Comparison of ENCODE assay signal across 14 mouse cellular contexts in the genomic region with DNA sequence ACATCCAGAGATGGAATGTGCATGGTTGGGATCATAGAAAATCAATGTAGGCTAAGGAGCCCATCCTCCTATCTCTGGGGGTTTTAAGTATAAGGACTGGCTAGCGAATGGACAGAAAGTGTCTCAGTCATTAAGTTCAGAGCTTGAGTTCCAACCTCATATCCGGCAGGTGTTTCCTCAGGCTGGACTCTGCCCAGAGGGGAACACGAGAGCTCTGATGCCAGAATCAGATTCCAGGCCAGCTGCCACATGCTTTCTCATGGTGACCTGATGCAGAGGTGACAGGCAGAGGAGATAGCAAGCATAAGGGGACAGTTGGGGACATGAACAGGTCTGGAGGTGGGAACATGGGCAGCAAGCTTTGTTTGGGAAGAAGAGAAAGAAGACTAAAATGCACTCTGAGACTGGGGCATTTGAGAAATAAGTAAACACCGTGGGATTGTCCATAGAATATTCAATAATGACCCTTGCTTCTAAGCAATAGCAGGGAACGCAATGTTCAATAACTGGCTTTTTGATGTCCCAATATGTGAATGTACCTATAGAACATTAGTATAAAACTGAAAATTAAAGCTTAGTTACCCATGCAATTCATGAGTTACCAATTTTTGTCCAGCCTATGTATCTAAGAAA. TPM values are rescaled to one million over a fixed set of nuclear protein-coding genes. Genes with fewer than 3 reads are reported as not detected.
DNase-seq lines count a peak whose midpoint lies in the region; ATAC-seq lines count a peak whose summit lies in the region.
"Had no signal": no experiment of that assay in that cellular context is flagged by ENCODE, and none has a peak within 500 bp of the region (broad histone marks: within the 10 kb centered on the region; RNA-seq: fewer than 3 reads in every experiment).

No protein-coding gene starts in this region.

- no peak for ATAC-seq in heart, embryonic 12.5 days (ENCODE audit: insufficient number of reproducible peaks, low FRiP score)
- ATAC-seq in forebrain, embryonic 16.5 days = no peak
- ATAC-seq: forebrain, embryonic 14.5 days; midbrain, embryonic 15.5 days had no signal

- DNase-seq in heart, adult 18-20 months = peak; percentile 84 to 90
- DNase-seq in gastrocnemius, adult 18-20 months (ENCODE audit: low spot score) = peak; percentile 90
- peak; percentile 74 to 77 for DNase-seq in heart, postnatal 36 days
- DNase-seq in kidney, postnatal 25 days = peak; percentile 69 to 81
- DNase-seq in right cerebral cortex, postnatal 10 days (ENCODE audit: low spot score in 2 of 2) = no peak
- no peak for DNase-seq in embryo, embryonic 9.5 days (ENCODE audit: extremely low spot score)
- DNase-seq: B cell, adult 2 months; cerebellum, adult 2 months had no signal

- intact Hi-C loops in heart, postnatal 36 days (cut with DNase I) = loop anchor here (2.0 kb wide), 2 partner anchors 15 to 43 kb away; no protein-coding TSS in a partner anchor

- no peak overlapping the region for H3K4me2 ChIP-seq in heart, embryonic 12.5 days
- no peak overlapping the region for H3K4me2 ChIP-seq in forebrain, embryonic 16.5 days (ENCODE audit: low read length)
- H3K4me2 ChIP-seq: midbrain, embryonic 15.5 days; neural tube, embryonic 13.5 days had no signal

- 75% methylated on average over 5 of the region's 5 CpGs for WGBS in heart, embryonic 12.5 days
- WGBS in forebrain, embryonic 16.5 days = 95% methylated on average over 5 of the region's 5 CpGs

- no peak overlapping the region for H3K9ac ChIP-seq in heart, embryonic 12.5 days
- no peak overlapping the region for H3K9ac ChIP-seq in forebrain, embryonic 16.5 days (replicated peaks; ENCODE audit: low read depth, low read length)
- H3K9ac ChIP-seq: midbrain, embryonic 15.5 days; neural tube, embryonic 13.5 days had no signal

- H3K9me3 ChIP-seq in heart, embryonic 12.5 days (replicated peaks) = no peaks in the 10 kb centered on the region
- H3K9me3 ChIP-seq in forebrain, embryonic 16.5 days (ENCODE audit: control insufficient read depth, low read length) = no peaks in the 10 kb centered on the region
- H3K9me3 ChIP-seq: midbrain, embryonic 15.5 days; neural tube, embryonic 13.5 days had no signal

- H3K4me3 ChIP-seq in heart, embryonic 12.5 days = no peak overlapping the region
- H3K4me3 ChIP-seq in forebrain, embryonic 16.5 days (replicated peaks; ENCODE audit: low read length) = no peak overlapping the region
- H3K4me3 ChIP-seq: midbrain, embryonic 15.5 days; neural tube, embryonic 13.5 days had no signal

- H3K27ac ChIP-seq in heart, embryonic 12.5 days (ENCODE audit: poor library complexity, severe bottlenecking) = no peak overlapping the region
- no peak overlapping the region for H3K27ac ChIP-seq in forebrain, embryonic 16.5 days (ENCODE audit: low read length)
- H3K27ac ChIP-seq: midbrain, embryonic 15.5 days; neural tube, embryonic 13.5 days had no signal

- H3K27me3 ChIP-seq in heart, embryonic 12.5 days (replicated peaks) = no peaks in the 10 kb centered on the region
- H3K27me3 ChIP-seq in forebrain, embryonic 16.5 days (replicated peaks; ENCODE audit: control insufficient read depth, insufficient read depth, low read length) = no peaks in the 10 kb centered on the region
- H3K27me3 ChIP-seq: neural tube, embryonic 13.5 days had no signal

- peaks cover 23% of the 10 kb centered on the region for H3K4me1 ChIP-seq in heart, embryonic 12.5 days (replicated peaks)
- no peaks in the 10 kb centered on the region for H3K4me1 ChIP-seq in forebrain, embryonic 16.5 days (replicated peaks; ENCODE audit: control insufficient read depth, insufficient read depth, low read length)
- H3K4me1 ChIP-seq: midbrain, embryonic 15.5 days had no signal

- no peaks in the 10 kb centered on the region for H3K36me3 ChIP-seq in heart, embryonic 12.5 days
- H3K36me3 ChIP-seq in forebrain, embryonic 16.5 days (ENCODE audit: control insufficient read depth, insufficient read depth) = no peaks in the 10 kb centered on the region
- H3K36me3 ChIP-seq: midbrain, embryonic 15.5 days; neural tube, embryonic 13.5 days had no signal

RNA-seq across cellular contexts. Expression of a gene that starts 15.7 kb away (rescaled TPM):
- total RNA-seq in heart, adult 18-20 months (2021) = 10 to 100 TPM; 22.8 to 24.3 TPM
- polyA plus RNA-seq in heart, embryonic 12.5 days (2016; fragmentation: Nextera tagmentation; extraction: Ambion mirVana) = 5.2 and 6.0 TPM in 2 replicates
- total RNA-seq in gastrocnemius, adult 18-20 months (2021) = 10 to 100 TPM; 20.8 to 26.4 TPM
- total RNA-seq in heart, postnatal 36 days (2021) = 10 to 100 TPM; 22.1 to 22.2 TPM
- 3.2 and 4.4 TPM in 2 replicates for polyA plus RNA-seq in forebrain, embryonic 16.5 days (2015; fragmentation: Nextera tagmentation; extraction: Ambion mirVana)
- total RNA-seq: MEL had no signal

RNA-seq across cellular contexts. Expression of a gene that starts 52.0 kb away (rescaled TPM):
- 10 to 100 TPM; 13.9 to 14.8 TPM for total RNA-seq in heart, adult 18-20 months (2021)
- polyA plus RNA-seq in heart, embryonic 12.5 days (2016; fragmentation: Nextera tagmentation; extraction: Ambion mirVana) = 32.9 and 37.8 TPM in 2 replicates
- total RNA-seq in gastrocnemius, adult 18-20 months (2021) = 10 to 100 TPM in 1 of 2 experiments, 1 to 10 TPM in 1; 7.5 to 10.0 TPM
- 10 to 100 TPM; 14.1 to 14.4 TPM for total RNA-seq in heart, postnatal 36 days (2021)
- polyA plus RNA-seq in forebrain, embryonic 16.5 days (2015; fragmentation: Nextera tagmentation; extraction: Ambion mirVana) = 60.0 and 68.1 TPM in 2 replicates

Comparison
In these comparisons a context has a peak if more than half of its experiments do, and no peak if none do; other contexts are left out.
1. DNase-seq: peak in heart, adult 18-20 months (2 of 2), gastrocnemius, adult 18-20 months (single experiment), heart, postnatal 36 days (2 of 2) and kidney, postnatal 25 days (2 of 2); none in right cerebral cortex, postnatal 10 days (0 of 2) and embryo, embryonic 9.5 days (single experiment).